Mouse (Mus musculus) WW6 (cell line): ENCODE data around the gene Smim11.

Source experiments
- DNase-seq: peaks from one replicate; pipeline ENCODE4 v3.0.0-alpha.2; 2013; ENCODE audit warnings: low read depth, low spot score

Smim11 gene

GRCm38 (mm10) chr16:92300649-92301411 lies at the start of gene Smim11:
Gene Smim11 (plus strand): TSS chr16:92301286.
- DNase-seq, result peak; percentile 90

- no peak for DNase-seq
Observed at GRCm38 (mm10) chr16:92254316-92254715, 46.8 kb upstream of the Smim11 start.

GRCm38 (mm10) chr16:92267861-92268260 lies 33.2 kb upstream of the Smim11 start:
- DNase-seq, result no peak

GRCm38 (mm10) chr16:92274516-92274915 lies 26.6 kb upstream of the Smim11 start:
- no peak for DNase-seq

GRCm38 (mm10) chr16:92275526-92275925 lies 25.6 kb upstream of the Smim11 start:
- DNase-seq, result no peak

- DNase-seq, result no peak
Observed at GRCm38 (mm10) chr16:92282671-92283070, 18.4 kb upstream of the Smim11 start.

- DNase-seq, result no peak
Observed at GRCm38 (mm10) chr16:92285068-92285467, 16.0 kb upstream of the Smim11 start.

GRCm38 (mm10) chr16:92286609-92287008 lies 14.5 kb upstream of the Smim11 start:
- peak; percentile 52 for DNase-seq

GRCm38 (mm10) chr16:92288778-92289177 lies 12.3 kb upstream of the Smim11 start:
- no peak for DNase-seq

- DNase-seq, result no peak
Observed at GRCm38 (mm10) chr16:92290045-92290444, 11.0 kb upstream of the Smim11 start.

- DNase-seq, result no peak
Observed at GRCm38 (mm10) chr16:92292101-92292500, 9.0 kb upstream of the Smim11 start, which contains the start of gene Kcne2. Gene Kcne2 (plus strand): TSS chr16:92292389.

GRCm38 (mm10) chr16:92294267-92294970 lies 6.7 kb upstream of the Smim11 start:
- no peak for DNase-seq

- no peak for DNase-seq
Observed at GRCm38 (mm10) chr16:92295328-92295727, 5.8 kb upstream of the Smim11 start.

- DNase-seq, result no peak
Observed at GRCm38 (mm10) chr16:92301412-92301806, 323 bp downstream of the Smim11 start.

GRCm38 (mm10) chr16:92301989-92302388 lies 903 bp downstream of the Smim11 start:
- no peak for DNase-seq

GRCm38 (mm10) chr16:92302506-92302905 lies 1.4 kb downstream of the Smim11 start:
- no peak for DNase-seq

GRCm38 (mm10) chr16:92305519-92305918 lies 4.4 kb downstream of the Smim11 start:
- DNase-seq, result no peak

GRCm38 (mm10) chr16:92307947-92308346 lies 6.9 kb downstream of the Smim11 start:
- DNase-seq, result no peak

GRCm38 (mm10) chr16:92309126-92309525 lies 8.0 kb downstream of the Smim11 start:
- DNase-seq, result no peak

GRCm38 (mm10) chr16:92313953-92314741 lies 13.1 kb downstream of the Smim11 start:
- no peak for DNase-seq

GRCm38 (mm10) chr16:92316049-92316738 lies 15.1 kb downstream of the Smim11 start:
- no peak for DNase-seq
